Mouse (Mus musculus): ENCODE data around the gene Chac2. TPM values are rescaled to one million over a fixed set of nuclear protein-coding genes. Genes with fewer than 3 reads are reported as not detected.
"Not testable (repeated sequence)": the region's sequence is repeated elsewhere in the genome, so short reads cannot be mapped to it uniquely, and the experiment has no call there.

Chac2 gene
- 10.5 to 18.8 TPM (median 13.8 TPM) in 3 replicates for total RNA-seq (2017)

- ATAC-seq (replicated peaks; ENCODE audit: insufficient number of reproducible peaks, low FRiP score, low TSS enrichment, poor library complexity, severe bottlenecking): peak; percentile 96
Observed at GRCm38 (mm10) chr11:30985877-30986624, at the start of gene Chac2. Chac2 (minus strand) TSS chr11:30986350.

DNA sequence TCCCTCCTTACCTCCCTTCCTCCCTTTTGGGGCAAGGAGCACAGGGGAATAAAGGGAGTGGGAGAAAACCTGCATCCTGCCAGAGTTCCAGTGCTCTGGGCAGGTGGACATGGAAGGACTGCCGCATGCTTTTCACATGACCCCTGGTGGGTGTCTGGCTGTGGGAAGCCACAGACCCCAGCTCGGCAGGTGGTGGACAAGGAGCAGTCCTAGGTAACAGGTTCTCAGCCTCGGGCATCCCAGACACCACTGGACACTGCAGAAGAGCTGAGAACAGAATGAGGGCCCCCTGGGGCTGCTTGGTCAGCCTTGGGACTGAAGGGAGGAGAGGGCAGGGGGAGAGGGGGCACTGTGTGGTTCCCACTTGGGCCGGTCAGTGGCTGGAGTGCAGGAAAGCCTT is 48.8 kb upstream of the Chac2 start:
- no peak for ATAC-seq (replicated peaks; ENCODE audit: insufficient number of reproducible peaks, low FRiP score, low TSS enrichment, poor library complexity, severe bottlenecking)

DNA sequence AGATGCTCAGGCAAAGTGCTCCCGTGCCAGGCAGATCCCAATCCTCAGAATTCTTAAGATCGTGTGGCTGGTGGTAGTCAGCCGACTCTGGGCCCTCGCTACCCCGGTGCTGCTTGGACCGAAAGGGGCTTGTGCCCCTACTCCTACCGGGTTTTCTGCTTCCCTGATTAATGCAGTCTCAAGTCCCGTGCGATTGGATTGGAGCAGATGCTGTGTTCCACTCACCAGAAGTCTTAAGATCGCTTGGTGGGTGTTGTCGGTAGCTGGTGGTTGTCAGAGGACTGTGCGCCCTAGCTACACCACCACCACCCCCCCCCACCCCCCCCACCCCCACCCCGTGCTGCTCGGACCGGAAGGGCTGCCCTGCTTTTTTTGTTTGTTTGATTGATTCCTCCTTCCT is 31.3 kb upstream of the Chac2 start:
- not testable (repeated sequence) for ATAC-seq (replicated peaks; ENCODE audit: insufficient number of reproducible peaks, low FRiP score, low TSS enrichment, poor library complexity, severe bottlenecking)

DNA sequence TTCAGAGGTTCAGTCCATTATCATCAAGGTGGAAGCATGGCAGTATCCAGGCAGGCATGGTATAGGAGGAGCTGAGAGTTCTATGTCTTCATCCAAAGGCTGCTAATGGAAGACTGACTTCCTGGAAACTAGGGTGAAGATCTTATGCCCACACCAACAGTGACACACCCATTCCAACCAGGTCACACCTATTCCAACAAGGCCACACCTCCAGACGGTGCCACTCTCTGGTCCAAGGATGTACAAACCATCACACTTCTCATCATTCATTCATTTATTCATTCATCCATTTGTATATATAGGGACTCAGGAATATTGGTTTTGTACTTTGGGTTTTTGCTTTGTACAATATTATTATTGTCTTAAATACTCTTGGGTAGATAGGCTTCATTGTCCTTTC is 23.5 kb upstream of the Chac2 start:
- ATAC-seq (replicated peaks; ENCODE audit: insufficient number of reproducible peaks, low FRiP score, low TSS enrichment, poor library complexity, severe bottlenecking): not testable (repeated sequence)

DNA sequence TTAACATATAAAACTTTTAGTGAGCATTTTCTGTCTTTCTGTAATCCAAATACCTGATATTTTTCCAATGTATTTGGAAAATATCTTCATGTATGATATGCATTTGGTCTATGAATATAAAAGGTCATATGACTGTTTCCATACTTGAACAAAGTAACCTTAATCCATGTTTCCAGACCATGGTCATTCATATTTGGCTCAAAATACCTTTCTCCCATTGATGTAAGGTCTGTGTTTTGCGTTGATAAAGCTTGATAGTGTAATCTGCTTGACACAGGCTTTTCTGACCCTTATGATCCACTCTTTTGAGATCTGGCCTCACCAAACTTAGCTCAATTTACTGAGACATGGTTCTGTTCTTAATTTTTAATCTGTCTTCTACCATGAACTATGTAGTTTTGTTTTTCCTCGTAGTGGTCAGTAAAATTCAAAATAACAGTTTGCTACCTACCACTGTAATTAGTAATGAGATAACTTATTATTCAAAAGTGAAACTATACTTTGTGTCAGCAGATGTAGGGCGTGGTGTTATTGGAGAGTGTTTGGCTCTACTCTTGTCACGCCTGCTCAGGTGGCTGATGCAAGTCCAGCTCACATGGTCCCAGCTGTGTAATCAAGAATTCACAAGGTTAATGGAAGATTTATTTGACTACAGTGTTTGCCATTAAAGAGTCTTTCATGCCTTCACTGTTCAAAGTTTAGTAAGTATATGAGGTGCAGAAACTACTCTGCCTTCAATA is 15.2 kb upstream of the Chac2 start:
- ATAC-seq (replicated peaks; ENCODE audit: insufficient number of reproducible peaks, low FRiP score, low TSS enrichment, poor library complexity, severe bottlenecking): no peak

DNA sequence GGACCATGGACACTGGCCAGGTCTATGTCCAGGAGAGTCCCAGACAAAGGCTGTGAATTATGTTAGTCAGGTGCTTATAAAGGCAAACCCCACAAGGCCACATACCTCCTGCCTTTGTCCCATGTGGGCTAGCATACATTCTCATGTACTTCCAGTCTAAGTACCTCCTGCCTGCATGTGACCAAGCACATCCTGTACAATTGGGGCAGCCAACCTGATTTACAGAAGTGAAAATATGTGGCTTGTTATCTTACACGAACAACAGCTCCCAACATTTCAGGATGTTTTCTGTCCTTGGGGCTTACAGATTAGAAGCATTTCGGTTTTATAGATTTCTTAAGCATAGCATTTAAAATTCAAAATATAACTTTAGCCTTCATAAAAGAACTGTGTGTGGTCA is 13.9 kb upstream of the Chac2 start:
- ATAC-seq (replicated peaks; ENCODE audit: insufficient number of reproducible peaks, low FRiP score, low TSS enrichment, poor library complexity, severe bottlenecking): no peak

- no peak for ATAC-seq (replicated peaks; ENCODE audit: insufficient number of reproducible peaks, low FRiP score, low TSS enrichment, poor library complexity, severe bottlenecking)
Observed at GRCm38 (mm10) chr11:30998704-30999103, 12.6 kb upstream of the Chac2 start.

GRCm38 (mm10) chr11:30998199-30998598 is 12.0 kb upstream of the Chac2 start:
- ATAC-seq (replicated peaks; ENCODE audit: insufficient number of reproducible peaks, low FRiP score, low TSS enrichment, poor library complexity, severe bottlenecking): no peak

GRCm38 (mm10) chr11:30996670-30997069 is 10.5 kb upstream of the Chac2 start:
- ATAC-seq (replicated peaks; ENCODE audit: insufficient number of reproducible peaks, low FRiP score, low TSS enrichment, poor library complexity, severe bottlenecking): no peak

DNA sequence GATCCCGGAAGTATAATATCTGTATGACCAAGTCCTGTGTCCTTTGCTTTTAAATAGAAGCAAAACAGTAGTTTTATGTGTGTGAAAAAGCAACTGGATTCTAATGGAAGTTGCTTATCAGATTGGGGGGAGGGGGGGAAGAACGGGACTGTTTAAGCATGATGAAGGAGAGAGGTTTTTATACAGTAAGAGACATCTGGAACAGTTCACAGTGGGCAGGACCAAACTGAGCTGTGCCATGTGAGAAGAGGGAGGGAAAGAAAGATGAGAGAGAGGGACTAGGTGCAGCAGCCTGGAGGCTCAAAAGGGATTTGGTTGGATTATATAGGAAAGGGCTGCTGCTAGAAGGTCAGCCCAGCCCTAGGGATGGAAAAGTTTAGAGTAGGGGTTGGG is 471 bp upstream of the Chac2 start:
- no peak for ATAC-seq (replicated peaks; ENCODE audit: insufficient number of reproducible peaks, low FRiP score, low TSS enrichment, poor library complexity, severe bottlenecking)

DNA sequence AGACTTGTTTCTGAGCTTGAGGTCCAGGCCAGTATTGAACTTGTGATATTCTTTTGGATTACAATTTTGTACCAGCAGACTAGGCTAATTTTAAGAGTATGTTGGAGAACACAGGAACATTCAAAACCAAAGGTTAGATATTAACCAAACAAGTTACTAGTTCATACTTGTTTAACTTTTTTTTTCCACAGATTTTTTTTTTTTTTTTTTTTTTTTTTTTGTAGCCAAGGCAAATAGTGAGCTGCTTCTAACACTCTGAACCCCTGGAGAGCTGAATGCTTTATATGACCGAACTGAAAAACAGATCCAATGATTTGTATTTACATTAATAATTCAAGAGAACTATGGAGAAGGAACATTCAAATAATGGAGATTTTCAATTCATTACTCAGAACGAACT is 913 bp downstream of the Chac2 start:
- no peak for ATAC-seq (replicated peaks; ENCODE audit: insufficient number of reproducible peaks, low FRiP score, low TSS enrichment, poor library complexity, severe bottlenecking)

DNA sequence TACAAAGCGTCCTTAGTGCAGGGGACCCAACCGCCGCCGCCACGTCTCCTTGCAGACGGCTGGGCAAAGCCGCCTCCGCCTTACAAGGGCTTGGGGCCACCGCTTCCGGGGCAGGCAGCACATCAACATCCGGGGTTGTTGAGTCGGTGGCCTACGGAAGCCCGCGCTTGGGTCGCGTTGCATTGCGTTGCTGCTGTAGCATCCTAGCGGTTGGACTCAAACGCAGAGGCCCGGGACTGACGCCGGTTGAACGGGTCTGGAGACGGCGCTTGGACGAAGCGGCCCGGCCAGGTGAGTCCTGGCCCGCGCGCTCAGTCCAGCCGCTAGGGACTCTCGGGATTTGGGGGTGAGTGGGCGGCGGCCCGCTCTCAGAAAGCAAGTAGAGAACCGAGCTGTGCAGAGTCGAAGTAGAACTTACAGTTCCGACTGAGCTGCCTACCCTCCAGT is 31.8 kb downstream of the Chac2 start, which contains the start of gene Erlec1:
TSS of gene Erlec1 (minus strand) at position 57 of the 447 bp plus-strand sequence.
- peak; percentile 98 for ATAC-seq (replicated peaks; ENCODE audit: insufficient number of reproducible peaks, low FRiP score, low TSS enrichment, poor library complexity, severe bottlenecking)

DNA sequence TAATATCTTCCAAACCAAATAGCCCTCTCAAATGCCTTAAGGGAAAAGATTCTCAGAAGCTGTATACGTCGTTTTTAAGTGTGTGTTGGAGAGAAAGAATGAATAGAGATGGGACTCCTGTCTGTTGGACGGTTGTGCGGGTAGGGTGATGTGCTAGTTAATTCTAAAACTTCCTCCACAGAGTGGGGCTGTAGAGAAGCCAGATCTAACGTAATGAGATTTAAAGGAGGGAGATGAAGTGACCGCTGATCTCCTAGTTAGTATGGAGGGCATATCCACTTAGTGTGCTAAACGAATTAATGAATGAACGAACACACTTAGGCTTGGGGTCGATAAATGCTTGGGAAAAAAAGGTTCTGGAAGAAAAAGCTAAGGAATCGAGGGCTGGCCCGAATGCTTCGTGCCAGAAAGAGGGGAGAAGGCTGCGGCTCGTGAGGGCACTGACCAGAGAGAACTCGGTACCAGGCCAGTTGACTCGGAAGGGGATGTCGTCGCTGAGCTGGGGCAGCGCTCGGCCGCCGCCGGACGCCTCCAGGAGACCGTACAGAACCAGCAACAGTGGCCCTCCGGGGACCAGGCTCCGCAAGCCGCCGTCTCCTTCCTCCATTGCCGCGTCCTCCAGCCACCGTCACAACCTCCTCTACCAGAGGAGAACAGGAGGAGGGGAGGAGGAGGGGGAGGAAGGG is 32.5 kb downstream of the Chac2 start:
- ATAC-seq (replicated peaks; ENCODE audit: insufficient number of reproducible peaks, low FRiP score, low TSS enrichment, poor library complexity, severe bottlenecking): 0 out of 2 replicates have a peak, but pooled peaks have one; percentile 44

DNA sequence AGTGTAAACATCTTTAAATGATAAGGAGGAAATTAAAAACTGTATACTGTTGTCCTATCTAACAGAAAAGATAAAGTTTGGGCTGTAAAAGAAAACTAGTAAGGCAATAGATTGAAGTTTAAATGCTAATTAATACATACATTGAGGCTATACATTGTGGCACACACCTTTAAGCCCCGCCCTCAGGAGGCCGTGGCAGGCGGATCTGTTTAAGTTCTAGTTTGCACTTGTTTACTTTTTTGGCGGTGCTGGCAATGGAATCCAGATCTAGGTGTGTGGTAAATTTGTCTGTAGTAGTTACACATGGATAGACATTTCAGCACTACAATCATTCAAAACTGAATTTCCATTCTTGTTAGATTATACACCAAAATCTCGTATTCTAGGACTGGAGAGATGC is 33.3 kb downstream of the Chac2 start:
- no peak for ATAC-seq (replicated peaks; ENCODE audit: insufficient number of reproducible peaks, low FRiP score, low TSS enrichment, poor library complexity, severe bottlenecking)

DNA sequence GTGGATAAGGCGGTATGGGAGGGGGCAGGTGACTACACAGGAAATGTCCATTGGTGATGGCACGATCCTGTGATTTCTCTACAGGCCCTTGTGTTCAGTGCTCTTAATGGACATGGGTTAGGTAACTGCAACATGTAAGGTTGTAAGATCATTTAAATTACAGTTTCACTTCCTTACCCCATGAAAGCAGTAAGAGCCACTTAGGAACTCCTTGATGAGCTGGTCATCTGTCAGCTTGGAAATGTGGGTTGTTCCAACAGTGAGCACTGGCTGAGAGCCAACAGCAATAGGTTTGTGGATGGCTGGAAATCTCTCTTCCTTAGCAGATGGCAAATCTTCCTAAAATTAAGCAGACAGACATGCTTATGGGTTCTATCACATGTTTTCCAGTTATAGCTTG is 42.6 kb downstream of the Chac2 start:
- 0 out of 2 replicates have a peak, but pooled peaks have one; percentile 22 for ATAC-seq (replicated peaks; ENCODE audit: insufficient number of reproducible peaks, low FRiP score, low TSS enrichment, poor library complexity, severe bottlenecking)

- no peak for ATAC-seq (replicated peaks; ENCODE audit: insufficient number of reproducible peaks, low FRiP score, low TSS enrichment, poor library complexity, severe bottlenecking)
Observed at GRCm38 (mm10) chr11:30928498-30928897, 57.7 kb downstream of the Chac2 start.

DNA sequence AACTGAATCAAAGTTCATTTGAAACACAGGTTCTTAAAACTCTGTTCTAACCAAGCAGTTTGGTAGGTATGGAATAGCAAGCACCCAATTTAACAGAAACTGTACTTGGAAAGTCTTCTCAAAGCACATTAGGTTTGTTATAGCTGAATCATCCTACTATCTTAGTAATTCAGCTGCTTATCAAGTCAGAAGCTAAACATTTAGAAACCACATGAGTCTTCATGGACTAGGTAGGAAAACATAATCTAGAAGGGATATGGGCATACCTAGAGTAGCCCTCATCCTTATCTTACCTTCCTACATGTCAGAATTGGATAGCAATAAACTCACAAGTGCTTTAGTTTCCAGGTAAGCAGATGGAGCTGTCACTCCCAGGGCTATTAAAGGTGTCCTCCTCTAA is 58.1 kb downstream of the Chac2 start:
- no peak for ATAC-seq (replicated peaks; ENCODE audit: insufficient number of reproducible peaks, low FRiP score, low TSS enrichment, poor library complexity, severe bottlenecking)
